Mouse (Mus musculus): ENCODE measurements around the gene Ctbp2.
"Not testable (repeated sequence)": the region's sequence is repeated elsewhere in the genome, so short reads cannot be mapped to it uniquely, and the experiment has no call there.

Ctbp2 gene

GRCm38 (mm10) chr7:133120221-133120751, 3.9 kb downstream of the Ctbp2 start:
- DNase-seq: peak; percentile 76

- no peak for DNase-seq
Observed at GRCm38 (mm10) chr7:133117815-133118214, 6.3 kb downstream of the Ctbp2 start.

GRCm38 (mm10) chr7:133116542-133116941, 7.6 kb downstream of the Ctbp2 start:
- no peak for DNase-seq

GRCm38 (mm10) chr7:133115886-133116285, 8.3 kb downstream of the Ctbp2 start:
- peak; percentile 73 for DNase-seq

GRCm38 (mm10) chr7:133114847-133115470, 9.2 kb downstream of the Ctbp2 start:
- peak; percentile 61 for DNase-seq

GRCm38 (mm10) chr7:133113185-133113895, 10.8 kb downstream of the Ctbp2 start:
- no peak for DNase-seq

GRCm38 (mm10) chr7:133112351-133112831, 11.8 kb downstream of the Ctbp2 start:
- DNase-seq: peak; percentile 57

GRCm38 (mm10) chr7:133109442-133109841, 14.7 kb downstream of the Ctbp2 start:
- no peak for DNase-seq

GRCm38 (mm10) chr7:133108695-133109094, 15.5 kb downstream of the Ctbp2 start:
- no peak for DNase-seq

- DNase-seq: no peak
Observed at GRCm38 (mm10) chr7:133102578-133102977, 21.6 kb downstream of the Ctbp2 start.

- no peak for DNase-seq
Observed at GRCm38 (mm10) chr7:133101070-133101469, 23.1 kb downstream of the Ctbp2 start.

- no peak for DNase-seq
Observed at GRCm38 (mm10) chr7:133100178-133100577, 24.0 kb downstream of the Ctbp2 start.

GRCm38 (mm10) chr7:133099266-133099665, 24.9 kb downstream of the Ctbp2 start:
- no peak for DNase-seq

- DNase-seq: no peak
Observed at GRCm38 (mm10) chr7:133098118-133098793, 25.9 kb downstream of the Ctbp2 start.

GRCm38 (mm10) chr7:133095610-133096009, 28.5 kb downstream of the Ctbp2 start:
- not testable (repeated sequence) for DNase-seq

- DNase-seq: no peak
Observed at GRCm38 (mm10) chr7:133094711-133095495, 29.3 kb downstream of the Ctbp2 start.

GRCm38 (mm10) chr7:133094161-133094560, 30.0 kb downstream of the Ctbp2 start:
- no peak for DNase-seq

GRCm38 (mm10) chr7:133093731-133094130, 30.4 kb downstream of the Ctbp2 start:
- DNase-seq: no peak

GRCm38 (mm10) chr7:133090641-133091040, 33.5 kb downstream of the Ctbp2 start:
- DNase-seq: no peak

GRCm38 (mm10) chr7:133089621-133090260, 34.4 kb downstream of the Ctbp2 start:
- DNase-seq: no peak

- no peak for DNase-seq
Observed at GRCm38 (mm10) chr7:133088830-133089261, 35.3 kb downstream of the Ctbp2 start.

GRCm38 (mm10) chr7:133088411-133088810, 35.7 kb downstream of the Ctbp2 start:
- DNase-seq: no peak
